Mouse (Mus musculus): ENCODE measurements around the gene Cidec. TPM values are rescaled to one million over a fixed set of nuclear protein-coding genes. Genes with fewer than 3 reads are reported as not detected.

Gene Cidec
- polyA plus RNA-seq, 1 experiment from 2014 or later = 0.46 TPM

- Histone ChIP-seq H3K4me3 (ENCODE audit: low read depth, low read length) (peak overlapping the region; percentile 15; the same call in 1 of the 2 replicates), H3K9ac (replicated peaks; ENCODE audit: low read depth, low read length) (no peak overlapping the region), H3K36me3 (ENCODE audit: control insufficient read depth, insufficient read depth, low read length) (no peaks in the 10 kb centered on the region), H3K4me2 (replicated peaks; ENCODE audit: low read depth, low read length) (peak overlapping the region; percentile 30), H3K27ac (ENCODE audit: low read length) (peak overlapping the region; percentile 52; the same call in 1 of the 2 replicates), H3K9me3 (ENCODE audit: control insufficient read depth, low read depth, low read length) (no peaks in the 10 kb centered on the region), H3K27me3 (ENCODE audit: control insufficient read depth, insufficient read depth, low read length) (no peaks in the 10 kb centered on the region), H3K4me1 (ENCODE audit: control insufficient read depth, insufficient read depth, low read length) (peaks cover 2% of the 10 kb centered on the region; the same call in 1 of the 2 replicates)
- WGBS = 53% methylated on average over 10 of the region's 10 CpGs
- peak; percentile 92 for ATAC-seq (ENCODE audit: insufficient number of reproducible peaks, insufficient read depth, low FRiP score, low read depth)
Observed at GRCm38 (mm10) chr6:113458635-113459034, 23.1 kb upstream of the Cidec start.

GRCm38 (mm10) chr6:113457952-113458534 is 22.5 kb upstream of the Cidec start, which contains the start of gene Il17re:
Il17re (plus strand) TSS chr6:113458484.
- Histone ChIP-seq H3K27me3 (ENCODE audit: control insufficient read depth, insufficient read depth, low read length) (no peaks in the 10 kb centered on the region), H3K4me1 (ENCODE audit: control insufficient read depth, insufficient read depth, low read length) (peaks cover 2% of the 10 kb centered on the region; the same call in 1 of the 2 replicates), H3K9ac (replicated peaks; ENCODE audit: low read depth, low read length) (no peak within 1 kb of the TSS), H3K4me3 (ENCODE audit: low read depth, low read length) (peak within 1 kb of the TSS; percentile 15; the same call in 1 of the 2 replicates), H3K4me2 (replicated peaks; ENCODE audit: low read depth, low read length) (peak within 1 kb of the TSS; percentile 30), H3K9me3 (ENCODE audit: control insufficient read depth, low read depth, low read length) (no peaks in the 10 kb centered on the region), H3K36me3 (ENCODE audit: control insufficient read depth, insufficient read depth, low read length) (no peaks in the 10 kb centered on the region), H3K27ac (ENCODE audit: low read length) (peak within 1 kb of the TSS; percentile 52; the same call in 1 of the 2 replicates)
- ATAC-seq (ENCODE audit: insufficient number of reproducible peaks, insufficient read depth, low FRiP score, low read depth) = no peak
- 59% methylated on average over 10 of the region's 10 CpGs for WGBS

GRCm38 (mm10) chr6:113455007-113455406 is 19.4 kb upstream of the Cidec start:
- Histone ChIP-seq H3K4me1 (ENCODE audit: control insufficient read depth, insufficient read depth, low read length) (peaks cover 2% of the 10 kb centered on the region; the same call in 1 of the 2 replicates), H3K4me3 (ENCODE audit: low read depth, low read length) (no peak overlapping the region), H3K9ac (replicated peaks; ENCODE audit: low read depth, low read length) (no peak overlapping the region), H3K4me2 (replicated peaks; ENCODE audit: low read depth, low read length) (no peak overlapping the region), H3K27ac (ENCODE audit: low read length) (no peak overlapping the region), H3K36me3 (ENCODE audit: control insufficient read depth, insufficient read depth, low read length) (no peaks in the 10 kb centered on the region), H3K27me3 (ENCODE audit: control insufficient read depth, insufficient read depth, low read length) (no peaks in the 10 kb centered on the region), H3K9me3 (ENCODE audit: control insufficient read depth, low read depth, low read length) (no peaks in the 10 kb centered on the region)
- 55% methylated on average over 5 of the region's 5 CpGs for WGBS
- no peak for ATAC-seq (ENCODE audit: insufficient number of reproducible peaks, insufficient read depth, low FRiP score, low read depth)

- no peak overlapping the region for H3K27ac ChIP-seq (ENCODE audit: low read length)
- no peak overlapping the region for H3K4me3 ChIP-seq (ENCODE audit: low read depth, low read length)
- H3K36me3 ChIP-seq (ENCODE audit: control insufficient read depth, insufficient read depth, low read length) = peaks cover 14% of the 10 kb centered on the region
- H3K9me3 ChIP-seq (ENCODE audit: control insufficient read depth, low read depth, low read length) = no peaks in the 10 kb centered on the region
- no peak overlapping the region for H3K4me2 ChIP-seq (replicated peaks; ENCODE audit: low read depth, low read length)
- H3K27me3 ChIP-seq (ENCODE audit: control insufficient read depth, insufficient read depth, low read length) = no peaks in the 10 kb centered on the region
- no peak for ATAC-seq (ENCODE audit: insufficient number of reproducible peaks, insufficient read depth, low FRiP score, low read depth)
- WGBS = 70% methylated on average over 2 of the region's 2 CpGs
- H3K4me1 ChIP-seq (ENCODE audit: control insufficient read depth, insufficient read depth, low read length) = no peaks in the 10 kb centered on the region
- no peak overlapping the region for H3K9ac ChIP-seq (replicated peaks; ENCODE audit: low read depth, low read length)
Observed at GRCm38 (mm10) chr6:113451839-113452238, 16.3 kb upstream of the Cidec start.

GRCm38 (mm10) chr6:113447639-113448038 is 12.1 kb upstream of the Cidec start:
- no peak overlapping the region for H3K9ac ChIP-seq (replicated peaks; ENCODE audit: low read depth, low read length)
- H3K4me2 ChIP-seq (replicated peaks; ENCODE audit: low read depth, low read length) = no peak overlapping the region
- H3K36me3 ChIP-seq (ENCODE audit: control insufficient read depth, insufficient read depth, low read length) = peaks cover 18% of the 10 kb centered on the region
- H3K27me3 ChIP-seq (ENCODE audit: control insufficient read depth, insufficient read depth, low read length) = no peaks in the 10 kb centered on the region
- no peak overlapping the region for H3K27ac ChIP-seq (ENCODE audit: low read length)
- WGBS = 95% methylated on average over 4 of the region's 4 CpGs
- peaks cover 5% of the 10 kb centered on the region for H3K4me1 ChIP-seq (ENCODE audit: control insufficient read depth, insufficient read depth, low read length)
- no peak for ATAC-seq (ENCODE audit: insufficient number of reproducible peaks, insufficient read depth, low FRiP score, low read depth)
- no peak overlapping the region for H3K4me3 ChIP-seq (ENCODE audit: low read depth, low read length)
- no peaks in the 10 kb centered on the region for H3K9me3 ChIP-seq (ENCODE audit: control insufficient read depth, low read depth, low read length)

GRCm38 (mm10) chr6:113444207-113444965 is 8.8 kb upstream of the Cidec start:
- H3K27ac ChIP-seq (ENCODE audit: low read length) = no peak overlapping the region
- no peaks in the 10 kb centered on the region for H3K9me3 ChIP-seq (ENCODE audit: control insufficient read depth, low read depth, low read length)
- no peak overlapping the region for H3K9ac ChIP-seq (replicated peaks; ENCODE audit: low read depth, low read length)
- WGBS = 76% methylated on average over 6 of the region's 8 CpGs
- no peak overlapping the region for H3K4me2 ChIP-seq (replicated peaks; ENCODE audit: low read depth, low read length)
- no peak overlapping the region for H3K4me3 ChIP-seq (ENCODE audit: low read depth, low read length)
- H3K4me1 ChIP-seq (ENCODE audit: control insufficient read depth, insufficient read depth, low read length) = peaks cover 5% of the 10 kb centered on the region
- ATAC-seq (ENCODE audit: insufficient number of reproducible peaks, insufficient read depth, low FRiP score, low read depth) = no peak
- no peaks in the 10 kb centered on the region for H3K27me3 ChIP-seq (ENCODE audit: control insufficient read depth, insufficient read depth, low read length)
- peaks cover 18% of the 10 kb centered on the region for H3K36me3 ChIP-seq (ENCODE audit: control insufficient read depth, insufficient read depth, low read length)

GRCm38 (mm10) chr6:113443091-113443490 is 7.5 kb upstream of the Cidec start:
- H3K4me1 ChIP-seq (ENCODE audit: control insufficient read depth, insufficient read depth, low read length) = peaks cover 5% of the 10 kb centered on the region

GRCm38 (mm10) chr6:113442442-113443090 is 7.0 kb upstream of the Cidec start, which contains the start of gene Jagn1:
Jagn1 (plus strand) TSS chr6:113442569.
- H3K27ac ChIP-seq (ENCODE audit: low read length) = peak within 1 kb of the TSS; percentile 56; the same call in 1 of the 2 replicates
- WGBS = under 1% methylated on average over 45 of the region's 45 CpGs
- peak; percentile 92 for ATAC-seq (ENCODE audit: insufficient number of reproducible peaks, insufficient read depth, low FRiP score, low read depth)

More at GRCm38 (mm10) chr6:113443091-113443490, 7.5 kb upstream of the Cidec start:
- peak overlapping the region; percentile 46; the same call in 1 of the 2 replicates for H3K27ac ChIP-seq (ENCODE audit: low read length)
- H3K9me3 ChIP-seq (ENCODE audit: control insufficient read depth, low read depth, low read length) = no peaks in the 10 kb centered on the region
- no peak for ATAC-seq (ENCODE audit: insufficient number of reproducible peaks, insufficient read depth, low FRiP score, low read depth)
- H3K36me3 ChIP-seq (ENCODE audit: control insufficient read depth, insufficient read depth, low read length) = peaks cover 13% of the 10 kb centered on the region
- H3K4me2 ChIP-seq (replicated peaks; ENCODE audit: low read depth, low read length) = peak overlapping the region; percentile 92
- WGBS = 49% methylated on average over 12 of the region's 12 CpGs
- H3K4me3 ChIP-seq (ENCODE audit: low read depth, low read length) = peak overlapping the region; percentile 96
- no peaks in the 10 kb centered on the region for H3K27me3 ChIP-seq (ENCODE audit: control insufficient read depth, insufficient read depth, low read length)
- peak overlapping the region; percentile 82 for H3K9ac ChIP-seq (replicated peaks; ENCODE audit: low read depth, low read length)

More at GRCm38 (mm10) chr6:113442442-113443090, 7.0 kb upstream of the Cidec start, which contains the start of gene Jagn1:
- H3K27me3 ChIP-seq (ENCODE audit: control insufficient read depth, insufficient read depth, low read length) = no peaks in the 10 kb centered on the region
- peak within 1 kb of the TSS; percentile 96 for H3K4me3 ChIP-seq (ENCODE audit: low read depth, low read length)
- peak within 1 kb of the TSS; percentile 82 for H3K9ac ChIP-seq (replicated peaks; ENCODE audit: low read depth, low read length)
- no peaks in the 10 kb centered on the region for H3K9me3 ChIP-seq (ENCODE audit: control insufficient read depth, low read depth, low read length)
- peak within 1 kb of the TSS; percentile 92 for H3K4me2 ChIP-seq (replicated peaks; ENCODE audit: low read depth, low read length)
- H3K4me1 ChIP-seq (ENCODE audit: control insufficient read depth, insufficient read depth, low read length) = peaks cover 5% of the 10 kb centered on the region
- peaks cover 9% of the 10 kb centered on the region; the same call in 1 of the 2 replicates for H3K36me3 ChIP-seq (ENCODE audit: control insufficient read depth, insufficient read depth, low read length)

All from stomach, embryonic 14.5 days (tissue).